Mouse (Mus musculus): ENCODE measurements around the gene Pi4ka.

Pi4ka gene

DNA sequence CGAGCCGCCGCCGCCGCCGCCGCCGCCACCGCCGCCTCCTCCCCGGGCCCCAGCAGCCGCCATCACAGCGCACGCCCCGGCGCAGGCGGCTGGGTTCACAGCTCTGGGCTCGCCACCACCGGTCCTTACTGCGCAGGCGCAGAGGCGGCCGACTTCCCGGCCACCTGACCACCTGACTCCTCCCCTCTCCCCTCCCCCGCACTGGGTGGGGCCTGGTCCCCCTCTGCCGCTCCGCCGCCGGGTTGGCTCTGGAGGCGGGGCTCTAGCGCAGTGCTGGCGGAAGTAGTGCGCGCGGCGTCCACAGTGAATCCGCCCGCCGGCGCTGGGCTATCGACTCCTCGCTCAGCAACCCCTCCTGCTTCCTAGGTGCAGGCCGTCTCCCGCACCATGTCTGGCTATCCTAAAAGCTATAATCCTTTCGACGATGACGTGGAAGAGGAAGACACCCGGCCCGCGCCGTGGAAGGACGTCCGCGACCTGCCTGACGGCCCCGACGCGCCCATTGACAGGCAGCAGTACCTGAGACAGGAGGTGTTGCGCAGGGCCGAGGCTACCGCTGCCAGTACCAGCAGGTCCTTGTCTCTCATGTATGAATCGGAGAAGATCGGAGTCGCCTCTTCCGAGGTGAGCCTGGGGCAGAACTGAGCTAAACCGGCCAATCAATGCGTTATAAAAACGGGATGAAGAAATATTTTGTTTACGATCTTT lies at the start of gene Pi4ka, which contains the start of gene Snap29:
Pi4ka (minus strand) TSS at position 579 of the 708 bp plus-strand sequence.
Snap29 (plus strand) TSS at position 251 of the 708 bp plus-strand sequence.
- DNase-seq (ENCODE audit: low spot score): peak; percentile 98

DNA sequence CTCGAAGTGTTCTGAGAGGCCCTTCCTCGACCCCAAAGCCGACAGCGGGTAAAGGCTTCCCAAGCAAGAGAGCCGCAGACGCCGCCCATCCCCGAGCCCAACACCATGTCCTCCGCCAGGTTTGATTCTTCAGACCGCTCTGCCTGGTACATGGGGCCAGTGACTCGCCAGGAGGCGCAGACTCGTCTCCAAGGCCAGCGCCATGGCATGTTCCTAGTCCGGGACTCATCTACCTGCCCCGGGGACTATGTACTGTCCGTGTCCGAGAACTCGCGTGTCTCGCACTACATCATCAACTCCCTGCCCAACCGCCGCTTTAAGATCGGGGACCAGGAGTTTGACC lies 46.2 kb upstream of the Pi4ka start:
- DNase-seq (ENCODE audit: low spot score): peak; percentile 45

DNA sequence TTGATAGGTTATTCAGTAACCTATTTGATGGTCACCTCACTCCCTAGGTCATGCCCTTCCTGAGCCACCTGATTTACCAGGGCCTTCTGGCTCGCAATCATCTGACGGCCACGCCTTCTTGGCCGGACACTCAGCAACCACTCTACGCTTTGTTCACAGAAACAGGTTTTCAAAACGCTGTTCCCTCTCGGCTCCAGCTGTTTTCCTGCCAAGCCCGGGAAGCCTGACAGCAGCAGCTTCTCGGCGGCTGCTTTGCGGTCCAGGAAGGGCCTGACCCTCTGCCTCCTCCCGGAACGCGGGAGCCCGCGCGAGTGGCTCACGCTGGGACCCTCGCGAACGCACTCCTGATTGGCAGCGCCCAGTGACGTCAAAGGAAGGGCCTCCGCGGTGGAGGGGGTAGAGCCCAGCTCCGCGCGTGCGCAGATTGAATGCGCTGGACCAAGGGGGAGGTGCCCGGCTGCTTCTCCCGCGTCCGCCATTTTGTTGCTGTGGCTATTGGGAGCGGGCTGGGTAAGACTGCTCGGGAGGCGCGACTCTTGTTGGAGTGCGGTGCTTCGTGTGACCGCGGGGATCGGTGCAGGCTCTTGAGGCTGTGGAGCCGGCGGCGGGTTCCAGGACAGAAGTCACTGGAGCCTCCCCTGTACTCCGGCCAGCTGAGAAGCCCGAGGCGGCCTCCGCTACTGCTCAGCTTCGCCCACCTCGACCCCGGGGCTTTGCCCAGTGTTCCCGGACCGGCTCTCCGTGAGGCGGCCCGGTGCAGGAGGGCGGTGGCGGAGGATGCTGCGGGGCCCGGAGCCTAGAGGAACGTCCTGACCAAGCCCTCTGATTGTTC lies 45.6 kb upstream of the Pi4ka start, which contains the start of gene Crkl:
Crkl (plus strand) TSS at position 447 of the 832 bp plus-strand sequence.
- DNase-seq (ENCODE audit: low spot score): peak; percentile 99

DNA sequence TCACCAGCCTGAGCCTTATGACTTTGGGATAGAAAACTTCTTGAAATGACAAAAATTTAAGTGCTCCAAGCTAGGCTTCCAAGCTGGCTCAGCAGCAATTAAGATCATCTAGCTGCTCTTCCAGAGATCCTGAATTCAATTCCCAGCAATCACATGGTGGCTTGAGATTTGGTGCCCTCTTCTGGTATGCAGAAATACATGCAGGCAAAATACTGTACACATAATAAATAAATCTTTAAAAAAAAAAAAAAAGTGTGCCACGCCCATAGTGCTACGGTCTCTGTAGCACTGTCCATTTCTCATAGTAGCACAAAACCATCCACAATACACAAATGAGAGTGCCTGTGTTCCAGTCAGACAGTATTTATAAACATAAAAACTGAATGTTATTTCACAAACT lies 26.5 kb upstream of the Pi4ka start:
- DNase-seq (ENCODE audit: low spot score): peak; percentile 32

DNA sequence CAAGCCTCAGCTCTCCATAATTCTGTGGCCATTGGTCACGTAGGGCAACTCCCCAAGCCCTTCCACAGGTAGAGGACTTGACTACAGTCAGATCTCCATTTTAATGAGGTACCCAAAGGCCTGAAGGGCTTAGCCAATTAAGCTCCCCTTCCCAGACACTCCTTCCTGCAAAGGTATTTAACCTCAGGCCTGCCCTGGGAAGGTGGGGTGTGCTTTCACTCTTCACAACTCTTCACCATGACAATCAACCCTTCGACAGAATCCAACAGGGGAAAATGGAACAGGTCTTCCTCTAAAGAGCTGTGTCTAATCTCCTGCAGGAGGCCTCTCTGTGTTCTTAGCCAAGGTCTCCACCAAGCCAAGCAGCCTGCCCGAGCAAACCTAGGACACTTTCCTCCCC lies 16.9 kb upstream of the Pi4ka start:
- no peak for DNase-seq (ENCODE audit: low spot score)

DNA sequence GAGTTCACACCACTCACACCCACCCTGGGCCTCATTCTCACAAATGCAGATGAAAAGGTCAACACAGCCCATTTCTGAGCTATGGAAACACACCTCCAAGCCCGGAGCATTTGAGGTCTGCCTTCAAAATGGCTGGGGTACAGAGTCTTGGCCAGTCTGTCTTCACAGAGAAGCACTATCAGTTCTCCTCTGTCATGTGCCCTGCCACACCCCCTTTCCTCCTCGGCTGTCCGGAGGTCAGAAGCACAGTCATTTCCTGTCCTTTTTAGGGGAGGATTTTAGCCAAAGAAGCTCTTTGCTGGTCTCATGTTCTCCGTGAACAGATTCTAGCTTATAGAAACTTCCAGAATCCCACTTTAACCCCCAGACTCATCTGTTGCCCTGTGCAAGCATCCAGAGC lies 4.1 kb upstream of the Pi4ka start:
- DNase-seq (ENCODE audit: low spot score): peak; percentile 10

DNA sequence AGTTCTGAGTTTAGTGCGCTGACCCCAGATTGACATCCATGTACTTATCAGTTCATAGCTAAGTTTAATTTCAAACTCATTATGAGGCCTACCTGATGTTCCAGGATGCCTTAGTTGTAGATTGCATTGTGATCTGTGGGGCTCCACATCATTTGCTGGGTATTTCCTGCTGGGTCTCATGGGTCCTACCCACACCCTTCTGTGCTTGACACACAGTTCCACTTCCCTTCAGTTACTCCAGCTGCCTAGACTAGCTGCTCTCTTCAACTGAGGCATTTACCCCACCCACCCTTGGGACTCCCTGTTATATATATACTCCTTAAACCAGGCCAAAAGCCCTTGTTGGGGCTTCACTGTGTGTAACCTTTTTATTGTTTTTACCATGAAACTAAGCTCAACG lies 2.9 kb upstream of the Pi4ka start:
- DNase-seq (ENCODE audit: low spot score): no peak

DNA sequence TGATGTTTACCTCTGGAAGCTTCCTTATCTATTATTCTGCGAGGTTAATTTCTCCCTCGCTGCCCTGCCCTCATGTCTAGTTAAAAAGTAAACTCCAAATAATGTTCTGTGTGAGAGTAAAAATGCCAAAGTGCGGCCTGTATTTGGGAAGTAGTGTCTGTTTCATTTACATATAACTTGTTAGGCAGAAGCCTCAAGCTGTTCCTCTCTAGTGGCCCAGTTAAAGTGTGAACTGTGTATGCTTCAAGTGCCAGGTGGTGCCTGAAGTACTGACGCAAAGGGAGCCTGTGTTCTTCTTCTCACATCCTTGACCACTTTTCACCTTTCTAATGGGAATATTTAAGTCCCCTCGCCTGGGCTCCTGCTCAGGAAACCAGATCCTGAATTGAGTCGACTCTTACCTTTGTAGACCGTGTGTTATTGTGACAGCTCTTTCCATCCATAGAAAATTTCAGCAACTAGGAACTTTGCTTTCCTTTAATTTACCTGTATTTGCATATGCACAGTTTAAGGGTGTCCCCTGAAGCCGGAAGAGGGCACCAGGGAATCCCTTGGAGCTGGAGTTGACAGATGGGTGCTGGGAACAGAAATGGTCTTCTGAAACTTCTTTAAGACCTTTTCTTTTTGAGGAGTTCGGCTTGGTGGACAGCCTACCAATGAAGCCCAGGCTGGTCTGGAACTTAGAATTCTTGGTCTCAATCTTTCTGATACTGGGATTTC lies 558 bp upstream of the Pi4ka start:
- no peak for DNase-seq (ENCODE audit: low spot score)

DNA sequence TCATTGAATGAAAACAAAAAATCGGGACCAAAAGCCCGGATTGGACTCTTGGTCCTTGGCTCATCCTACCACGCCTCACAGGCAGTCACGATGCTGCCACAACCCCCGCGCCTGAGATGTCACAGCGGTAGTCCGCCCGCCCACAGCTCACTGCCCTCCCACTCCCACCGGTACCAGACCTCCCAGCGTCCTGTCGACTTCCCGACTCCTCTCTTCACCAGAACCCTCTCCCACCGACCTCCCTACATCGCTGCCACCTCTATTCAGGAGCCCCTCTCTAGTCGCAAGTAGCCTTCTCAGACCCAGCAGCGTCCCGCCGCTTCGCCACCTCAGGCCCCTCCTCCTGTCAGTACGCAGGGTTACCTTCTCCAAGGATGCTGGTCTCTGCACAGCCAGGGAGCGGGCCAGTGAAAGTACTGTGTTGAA lies 830 bp downstream of the Pi4ka start:
- peak; percentile 68 for DNase-seq (ENCODE audit: low spot score)

DNA sequence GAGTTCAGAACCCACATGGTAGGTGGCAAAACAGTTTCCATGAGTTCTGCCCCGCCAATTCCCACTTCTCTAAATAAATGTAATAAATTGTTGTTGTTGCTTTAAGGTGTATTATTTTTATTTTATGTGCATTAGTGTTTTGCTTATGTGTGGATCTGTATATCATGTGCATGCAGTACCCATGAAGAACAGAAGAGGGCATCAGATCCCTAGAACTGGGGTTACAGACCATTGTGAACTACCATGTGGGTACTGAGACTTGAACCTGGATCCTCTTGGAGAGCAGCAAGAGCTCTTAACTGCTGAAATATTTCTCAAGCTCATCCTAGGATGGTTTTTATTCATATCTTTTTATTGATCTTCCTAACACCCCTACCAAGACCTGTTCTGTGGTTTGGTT lies 3.3 kb downstream of the Pi4ka start:
- DNase-seq (ENCODE audit: low spot score): peak; percentile 65

DNA sequence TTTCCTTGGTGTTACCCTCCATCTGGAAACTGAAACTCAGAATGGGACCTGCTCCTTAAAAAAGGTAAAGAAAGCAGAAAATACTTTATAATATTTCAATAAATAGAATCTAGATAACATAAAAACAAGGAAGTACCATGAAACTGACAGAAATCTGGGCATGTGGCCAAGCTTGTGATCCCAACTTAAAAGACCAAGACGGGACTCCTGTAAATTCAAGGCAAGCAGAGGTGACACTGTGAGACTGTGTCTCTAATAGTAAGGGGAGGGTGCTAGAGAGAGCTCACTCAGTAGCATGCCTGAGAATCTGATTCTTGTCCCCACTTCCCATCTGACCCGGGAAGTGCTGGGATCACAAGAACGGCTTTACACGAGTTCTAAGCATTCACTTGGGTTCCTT lies 13.3 kb downstream of the Pi4ka start:
- DNase-seq (ENCODE audit: low spot score): no peak

DNA sequence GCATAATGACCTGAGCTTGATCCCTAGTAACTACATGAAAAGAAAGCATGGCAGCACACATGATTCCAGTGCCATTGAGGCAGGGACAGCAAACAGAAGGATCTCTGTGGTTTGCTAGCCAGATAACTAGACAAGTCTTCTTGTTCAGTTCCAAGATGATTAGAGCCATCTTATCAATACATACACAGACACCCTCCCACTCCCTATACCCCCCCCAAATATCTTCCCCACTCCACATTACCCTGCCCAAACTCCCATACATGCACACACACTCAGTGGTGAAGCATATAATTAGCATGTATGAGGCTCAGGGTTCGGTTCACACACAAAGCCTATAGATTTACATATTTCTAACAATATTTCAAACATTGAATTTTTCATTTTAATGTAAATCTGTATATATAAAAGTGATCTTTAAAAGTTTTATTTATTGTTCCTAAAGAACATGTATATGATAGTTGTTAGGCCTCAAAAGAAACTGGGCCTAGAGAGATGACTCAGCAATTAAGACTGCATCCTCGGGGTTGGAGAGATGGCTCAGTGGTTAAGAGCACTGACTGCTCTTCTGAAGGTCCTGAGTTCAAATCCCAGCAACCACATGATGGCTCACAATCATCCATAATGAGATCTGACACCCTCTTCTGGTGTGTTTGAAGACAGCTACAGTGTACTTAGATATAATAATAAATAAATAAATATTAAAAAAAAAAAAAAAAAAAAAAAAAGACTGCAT lies 22.4 kb downstream of the Pi4ka start:
- no peak for DNase-seq (ENCODE audit: low spot score)

DNA sequence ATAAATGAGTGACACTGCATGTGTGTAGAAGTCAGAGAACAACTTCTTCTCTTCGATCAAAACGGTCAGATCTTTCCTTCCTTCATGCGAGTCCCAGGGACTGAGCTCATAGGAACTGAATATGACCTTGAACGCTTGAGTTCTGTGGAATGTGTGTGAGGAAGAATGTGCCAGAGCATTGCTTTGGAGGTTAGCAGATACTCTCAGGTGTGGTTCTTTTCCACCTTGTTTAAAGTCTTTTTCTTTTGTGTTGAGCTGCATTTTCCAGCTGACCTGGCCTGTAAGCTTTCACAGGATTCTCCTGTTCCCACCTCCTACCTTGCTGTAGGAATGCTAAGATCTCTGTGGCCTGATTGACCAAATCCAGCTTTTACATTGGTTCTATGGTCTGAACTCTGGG lies 23.8 kb downstream of the Pi4ka start:
- no peak for DNase-seq (ENCODE audit: low spot score)

DNA sequence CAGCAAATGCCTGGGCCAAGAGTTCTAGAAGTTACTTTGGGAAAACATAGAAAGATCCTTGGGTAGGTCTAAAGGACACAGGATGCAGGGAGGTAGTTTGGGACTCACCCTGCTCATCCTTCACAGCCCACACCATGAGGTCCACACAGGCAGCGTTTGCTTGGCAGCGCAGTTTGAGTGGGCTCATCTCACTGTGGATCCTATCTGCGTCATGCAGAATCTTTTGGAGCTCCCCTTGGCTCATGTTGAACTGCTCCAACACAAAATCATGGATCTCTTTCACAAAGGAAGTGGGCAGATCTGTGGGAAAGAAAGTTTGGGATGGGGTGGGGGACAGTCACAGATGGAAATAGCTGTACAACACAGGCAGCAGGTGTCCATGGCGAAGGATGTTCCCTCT lies 47.3 kb downstream of the Pi4ka start:
- DNase-seq (ENCODE audit: low spot score): no peak

DNA sequence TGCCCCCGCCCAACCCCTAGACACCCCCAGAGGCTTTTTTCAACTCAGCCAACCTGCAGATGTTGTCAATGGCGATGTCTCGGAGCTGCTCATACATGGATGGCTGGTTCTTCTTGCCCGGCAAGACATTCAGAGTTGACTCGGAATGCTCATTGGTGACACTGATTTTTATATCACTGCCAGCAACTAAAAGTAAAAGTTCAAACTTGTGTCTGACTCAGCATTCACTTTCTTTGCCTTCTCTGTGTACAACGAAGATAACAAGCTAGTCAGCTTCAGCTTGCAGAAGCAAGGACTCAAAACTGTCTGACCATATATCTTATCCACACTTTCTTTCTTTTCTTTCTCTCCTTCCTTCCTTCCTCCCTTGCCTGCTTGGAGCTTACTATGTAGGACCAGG lies 50.1 kb downstream of the Pi4ka start:
- no peak for DNase-seq (ENCODE audit: low spot score)

DNA sequence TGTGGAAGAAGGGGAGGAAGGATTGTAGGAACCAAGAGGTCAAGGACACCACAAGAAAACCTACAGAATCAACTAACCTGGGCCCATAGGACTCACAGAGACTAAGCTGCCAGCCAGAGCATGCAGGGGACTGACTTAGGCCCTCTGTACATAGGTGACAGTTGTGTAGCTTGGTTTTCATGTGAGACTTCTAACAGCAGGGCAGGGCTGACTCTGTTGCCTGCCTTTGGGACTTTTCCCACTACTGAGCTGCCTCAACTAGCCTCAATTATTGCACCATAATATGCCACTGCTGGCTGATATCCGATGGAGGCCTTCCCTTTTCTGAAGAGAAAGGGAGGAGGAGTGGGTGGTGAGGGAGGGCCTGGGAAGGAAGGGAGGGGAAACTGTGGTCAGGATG lies 59.3 kb downstream of the Pi4ka start:
- no peak for DNase-seq (ENCODE audit: low spot score)

DNA sequence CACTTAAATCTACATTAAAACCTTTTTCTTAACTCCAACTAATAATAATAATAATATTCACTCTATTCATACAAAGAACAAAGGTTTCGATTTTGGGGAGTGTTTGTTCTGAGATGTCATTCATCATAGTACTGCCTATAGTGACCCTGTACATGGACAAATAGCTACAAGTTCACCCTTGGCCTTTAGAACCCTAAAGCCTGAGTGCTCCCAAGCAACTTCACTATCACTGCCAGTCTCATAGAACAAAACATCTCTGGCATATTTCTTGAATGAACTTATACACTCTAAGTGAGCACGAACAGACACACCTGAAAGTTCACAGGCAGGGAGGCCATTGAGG lies 60.3 kb downstream of the Pi4ka start:
- no peak for DNase-seq (ENCODE audit: low spot score)

DNA sequence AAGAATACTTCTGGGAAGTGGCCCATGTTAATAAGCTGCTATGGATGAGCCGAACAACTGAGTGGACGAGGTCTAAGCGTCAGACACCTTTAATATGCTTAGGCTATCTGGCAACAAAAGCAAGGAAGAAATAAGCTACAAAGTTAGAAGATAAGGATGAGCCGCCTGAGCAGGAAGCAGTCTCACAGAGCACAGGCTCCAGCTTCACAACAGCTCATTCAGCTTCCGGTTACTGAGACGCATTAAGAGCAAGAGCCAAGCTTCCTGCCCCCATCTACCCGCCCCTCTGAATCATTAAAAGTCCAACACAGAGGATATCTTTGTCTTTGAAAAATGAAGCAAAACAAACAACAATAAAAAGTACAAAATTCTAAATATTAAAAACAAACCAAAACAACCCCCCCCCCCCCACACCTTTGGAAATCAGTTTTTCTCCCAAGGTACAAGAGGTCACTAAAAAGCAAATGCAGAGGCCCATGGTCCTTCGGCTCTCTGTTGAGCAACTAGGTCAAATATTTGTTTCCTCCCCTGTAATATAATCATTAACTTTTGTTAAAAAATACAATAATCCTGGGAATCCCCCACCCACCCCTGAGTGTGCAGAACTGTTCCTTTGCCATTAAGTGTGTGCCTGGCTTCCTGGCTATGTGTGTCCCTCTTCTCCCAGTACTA lies 60.8 kb downstream of the Pi4ka start:
- DNase-seq (ENCODE audit: low spot score): no peak

DNA sequence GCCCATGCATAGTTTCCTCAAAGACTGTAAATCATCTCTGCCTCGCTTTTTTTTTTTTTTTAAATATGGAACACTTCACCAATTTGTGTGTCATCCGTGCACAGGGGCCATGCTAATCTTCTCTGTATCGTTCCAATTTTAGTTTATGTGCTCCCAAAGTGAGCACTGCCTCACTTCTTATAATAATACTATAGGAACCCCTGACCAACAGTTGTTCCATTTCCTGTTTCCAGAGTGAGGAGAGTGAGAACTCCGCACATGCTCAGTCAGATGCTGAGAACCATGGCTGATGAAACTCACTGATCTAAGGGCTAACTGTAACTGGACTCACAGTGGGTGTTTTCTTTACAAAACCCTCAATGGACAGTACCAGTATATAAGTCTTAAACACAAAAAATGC lies 64.3 kb downstream of the Pi4ka start:
- no peak for DNase-seq (ENCODE audit: low spot score)

DNA sequence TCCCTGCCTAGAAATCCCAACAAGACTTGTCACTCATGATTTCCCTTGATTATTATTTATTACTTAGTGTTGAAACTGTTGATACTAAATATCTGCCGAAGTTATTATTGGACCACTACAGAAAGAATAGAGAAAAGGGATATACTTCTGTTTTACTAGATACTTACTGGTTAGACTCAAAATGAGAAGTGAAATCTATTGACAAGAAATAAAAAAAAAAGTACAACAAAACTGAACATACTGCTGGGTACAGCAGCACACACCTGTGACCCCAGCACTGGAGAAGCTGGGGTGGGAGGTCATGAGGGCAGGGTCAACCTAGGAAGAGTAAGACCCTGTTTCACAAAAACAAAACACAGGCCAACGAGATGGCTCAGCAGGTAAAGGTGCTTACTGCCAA lies 65.4 kb downstream of the Pi4ka start:
- no peak for DNase-seq (ENCODE audit: low spot score)

DNA sequence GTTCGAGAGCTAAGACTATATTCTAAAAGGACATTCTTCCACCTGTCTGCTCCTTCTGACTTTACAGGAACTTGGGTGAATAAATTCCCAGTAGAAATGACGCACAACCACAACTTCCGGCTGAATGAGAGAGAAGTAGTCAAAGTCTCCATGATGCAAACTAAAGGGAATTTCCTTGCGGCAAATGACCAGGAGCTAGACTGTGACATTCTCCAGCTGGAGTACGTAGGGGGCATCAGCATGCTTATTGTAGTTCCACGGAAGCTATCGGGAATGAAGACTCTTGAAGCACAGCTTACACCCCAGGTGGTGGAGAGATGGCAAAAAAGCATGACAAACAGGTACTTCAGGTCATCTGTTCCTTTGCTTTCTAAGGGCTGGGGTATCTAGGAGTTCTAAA lies 66.4 kb downstream of the Pi4ka start:
- DNase-seq (ENCODE audit: low spot score): no peak

DNA sequence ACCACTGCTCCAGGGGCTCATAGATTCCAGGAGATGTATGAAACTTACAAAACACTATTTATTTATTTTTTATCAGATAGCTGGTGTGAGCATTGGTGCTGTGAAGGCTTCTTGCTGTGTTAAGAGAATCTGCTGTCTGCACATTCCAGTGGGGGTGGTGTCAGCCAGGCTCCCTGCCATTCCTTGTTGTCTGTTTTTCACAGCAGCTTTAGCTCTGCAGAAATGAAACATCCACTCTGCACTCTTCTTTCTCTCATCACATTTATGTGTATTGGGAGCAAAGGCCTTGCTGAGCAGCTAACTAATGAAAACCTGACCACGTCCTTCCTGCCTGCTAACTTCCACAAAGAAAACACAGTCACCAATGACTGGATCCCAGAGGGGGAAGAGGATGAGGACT lies 70.0 kb downstream of the Pi4ka start:
- no peak for DNase-seq (ENCODE audit: low spot score)
